Mouse (Mus musculus) G1E (cell line): ENCODE measurements around the gene 5430427O19Rik.

Experiments used
- CTCF ChIP-seq: IDR thresholded peaks from 2 replicates; pipeline ENCODE4 v1.5.1; 2012; ENCODE audit warnings: low read depth, low read length, inconsistent platforms, mixed read lengths
- GATA1 ChIP-seq: IDR thresholded peaks from 2 replicates; pipeline ENCODE4 v1.6.1; 2012; ENCODE audit warnings: borderline replicate concordance, low read length, inconsistent platforms, mixed read lengths

DNA sequence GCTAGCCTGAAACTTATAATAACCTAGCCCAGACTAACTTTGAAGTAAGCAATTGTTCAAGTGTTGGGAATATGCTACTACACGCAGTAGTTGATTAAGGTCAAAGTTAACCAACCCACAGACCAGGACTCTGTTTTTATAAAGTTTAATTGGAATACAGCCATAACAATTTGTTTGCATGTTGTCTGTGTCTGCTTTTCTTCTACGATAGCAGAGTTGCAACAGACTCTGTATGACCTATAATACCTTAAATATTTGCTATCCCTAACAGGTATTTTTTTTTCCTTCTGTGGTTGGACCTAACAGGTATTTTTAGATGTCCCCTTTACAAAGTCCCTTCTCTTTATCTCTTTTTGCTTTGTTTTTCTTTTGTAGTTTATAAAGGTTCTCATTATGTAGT lies 7.6 kb downstream of the 5430427O19Rik start:
- no peak for TF ChIP-seq CTCF
- no peak for TF ChIP-seq GATA1
